Mouse (Mus musculus) granulocyte monocyte progenitor cell, adult 5-6 weeks (primary cell): ENCODE results near the gene Txndc15. TPM values are rescaled to one million over a fixed set of nuclear protein-coding genes. Genes with fewer than 3 reads are reported as not detected.

Experiments used
- ATAC-seq: replicated peaks from 2 replicates; pipeline ENCODE4 v1.8.0; 2016; ENCODE audit warnings: mild to moderate bottlenecking, moderate TSS enrichment, inconsistent platforms; ENCODE audit not compliant: poor library complexity, severe bottlenecking
- total RNA-seq, 2 experiments: library from RNA; stranded (forward) in 1 of 2; stranded (reverse) in 1 of 2; fragments of 200-712, 200-1000 nt in 1 of 2; fragments of >200 nt in 1 of 2; fragmentation: Nextera tagmentation in 1 of 2; gene quantifications; 2 replicates each; pipeline ENCODE4 v1.2.3; 2014 to 2017

Txndc15 gene
- total RNA-seq, 2 experiments from 2014 or later = 34.3 to 52.1 TPM

DNA sequence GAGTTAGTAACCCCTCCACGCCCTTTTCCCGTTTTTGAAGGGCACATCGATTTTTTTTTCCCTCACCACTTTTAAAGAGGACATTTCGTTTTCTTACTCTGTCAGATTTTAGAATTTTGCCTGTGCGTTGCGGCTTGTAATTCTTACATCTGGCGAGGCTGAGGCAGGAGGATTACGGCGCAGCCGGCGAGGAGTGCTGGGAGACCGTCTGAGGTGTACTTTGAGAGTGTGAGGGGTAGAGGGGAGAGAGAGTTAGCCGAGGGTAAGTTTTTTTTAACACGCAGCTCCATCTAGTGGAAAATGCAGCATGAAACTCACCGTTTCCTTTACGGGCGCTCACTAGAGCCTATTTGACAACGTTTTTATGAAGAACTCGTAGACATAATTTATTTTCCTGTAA is 13.4 kb downstream of the Txndc15 start:
- ATAC-seq = peak; percentile 78

GRCm38 (mm10) chr13:55730716-55731115 is 16.3 kb downstream of the Txndc15 start:
- ATAC-seq = no peak

GRCm38 (mm10) chr13:55732121-55732520 is 17.7 kb downstream of the Txndc15 start:
- 0 out of 2 replicates have a peak, but pooled peaks have one; percentile 17 for ATAC-seq

DNA sequence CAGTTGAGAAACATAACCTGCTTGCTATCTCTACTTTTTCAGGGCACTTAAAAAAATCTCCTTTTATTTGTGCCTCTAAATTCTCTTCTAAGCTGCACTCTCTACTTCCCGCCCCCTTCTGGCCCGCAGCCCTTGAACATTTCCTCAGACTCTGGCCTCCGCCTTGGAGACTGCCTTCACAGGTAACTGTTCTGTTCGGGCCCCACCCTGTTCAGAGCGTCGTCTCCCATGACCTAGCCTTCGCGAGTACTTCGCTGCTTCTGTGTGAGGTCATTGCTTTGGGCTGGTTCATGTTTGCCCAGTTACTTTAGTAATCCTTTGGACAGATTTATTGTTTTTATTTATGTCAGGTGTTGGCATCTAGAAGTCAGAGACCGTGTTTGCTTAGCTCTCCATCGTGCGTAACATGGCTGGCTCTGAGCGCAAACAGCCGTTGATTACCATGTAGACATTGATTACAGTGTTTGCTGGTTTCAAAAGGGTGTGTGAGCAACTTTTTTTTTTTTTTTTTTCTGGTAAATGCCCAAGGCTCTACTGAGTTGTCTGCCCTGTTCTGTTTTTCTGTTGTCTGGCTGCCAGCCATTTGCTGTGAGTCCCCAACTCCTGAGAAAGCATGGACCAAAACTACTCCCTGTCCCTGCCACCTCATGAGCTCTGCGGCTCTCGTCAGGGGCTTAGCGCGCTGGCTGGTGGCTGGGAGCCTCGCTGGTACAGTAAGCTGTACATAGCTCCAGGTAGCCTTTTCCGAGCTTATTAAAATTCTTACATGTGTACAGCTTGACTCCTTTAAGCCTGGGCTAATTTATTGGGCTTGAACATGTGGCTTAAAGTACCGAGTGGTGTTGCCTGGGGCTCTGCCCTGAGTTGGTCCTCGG is 19.4 kb downstream of the Txndc15 start:
- ATAC-seq = no peak

DNA sequence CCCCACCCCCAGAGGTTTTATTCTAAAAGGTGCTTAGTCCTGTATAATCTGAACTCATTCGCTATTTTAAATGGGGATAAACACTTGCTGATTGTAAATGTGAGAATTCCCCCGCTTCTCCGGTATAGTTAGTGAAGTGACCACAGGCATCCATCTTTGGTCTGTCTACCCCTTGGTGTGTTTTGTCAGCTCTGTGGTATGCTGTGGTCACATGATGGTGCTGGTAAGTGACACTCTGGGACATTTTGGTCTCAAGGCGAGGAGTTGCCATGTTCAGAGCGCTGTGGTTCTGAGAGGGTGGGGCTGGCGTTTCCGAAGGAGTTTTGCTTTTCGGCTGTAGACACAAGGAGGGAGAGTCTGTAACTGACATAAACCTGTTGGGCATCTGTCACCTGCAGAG is 23.4 kb downstream of the Txndc15 start:
- no peak for ATAC-seq

DNA sequence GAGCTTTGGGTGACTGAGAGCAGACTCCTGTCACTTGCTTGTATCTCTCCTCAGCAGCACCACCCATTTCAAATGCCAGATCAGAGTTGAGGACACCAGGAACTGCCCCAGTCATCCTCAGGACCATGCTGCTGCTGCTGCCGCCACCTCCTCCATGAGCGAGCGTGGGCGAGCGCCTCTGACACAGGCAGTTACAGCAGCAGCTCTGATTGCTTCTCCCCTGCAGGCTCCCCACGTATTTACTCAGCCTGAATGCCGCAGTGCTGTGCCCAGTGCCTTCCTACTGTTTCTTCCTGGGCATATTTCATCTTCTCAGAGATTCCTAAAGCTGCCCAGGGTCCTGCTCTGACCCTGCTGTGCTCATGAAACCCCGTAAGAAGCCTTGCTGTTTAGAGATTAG is 27.9 kb downstream of the Txndc15 start:
- ATAC-seq = no peak

- ATAC-seq = peak; percentile 61
Measured at GRCm38 (mm10) chr13:55754380-55754779, 39.9 kb downstream of the Txndc15 start.

DNA sequence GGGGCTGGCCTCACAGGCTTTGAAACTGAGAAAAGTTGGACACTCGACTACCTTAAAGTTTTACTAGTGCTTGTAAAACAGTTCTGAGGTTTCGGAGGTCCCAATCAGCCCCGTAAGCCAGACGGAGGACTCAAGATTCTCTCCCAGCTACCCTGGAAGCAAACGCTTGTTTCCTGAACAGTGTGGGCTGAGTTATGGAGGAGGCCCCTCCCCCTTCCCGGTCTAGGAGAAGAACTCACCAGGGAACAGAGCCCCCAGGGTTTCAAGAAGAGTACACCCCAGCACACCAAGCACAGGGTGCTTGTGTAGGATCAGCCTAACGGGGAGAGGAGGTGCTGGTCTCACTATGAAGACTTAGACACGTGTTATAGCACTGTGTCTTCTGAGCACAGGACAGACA is 42.3 kb downstream of the Txndc15 start:
- no peak for ATAC-seq

- ATAC-seq = 0 out of 2 replicates have a peak, but pooled peaks have one; percentile 40
Measured at GRCm38 (mm10) chr13:55757645-55758044, 43.2 kb downstream of the Txndc15 start.

DNA sequence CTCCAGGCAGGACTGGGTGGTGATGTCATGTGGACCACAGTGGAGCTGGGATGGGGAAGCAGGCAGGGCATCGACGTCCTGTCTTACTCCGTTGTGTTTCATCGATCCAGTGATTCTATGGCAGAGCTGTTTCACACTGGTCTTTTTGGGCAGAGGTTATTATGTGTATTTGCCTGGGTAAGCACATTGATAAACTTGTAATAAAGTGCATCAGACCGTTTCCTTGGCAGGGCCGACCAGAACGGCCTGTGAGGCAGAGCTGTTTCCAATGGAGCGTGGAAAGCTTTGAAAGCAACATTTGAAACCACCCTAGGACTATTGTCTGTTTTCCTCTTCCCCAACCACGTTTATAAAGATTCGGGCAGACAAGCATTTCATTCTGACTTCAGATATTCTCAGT is 46.1 kb downstream of the Txndc15 start:
- no peak for ATAC-seq

DNA sequence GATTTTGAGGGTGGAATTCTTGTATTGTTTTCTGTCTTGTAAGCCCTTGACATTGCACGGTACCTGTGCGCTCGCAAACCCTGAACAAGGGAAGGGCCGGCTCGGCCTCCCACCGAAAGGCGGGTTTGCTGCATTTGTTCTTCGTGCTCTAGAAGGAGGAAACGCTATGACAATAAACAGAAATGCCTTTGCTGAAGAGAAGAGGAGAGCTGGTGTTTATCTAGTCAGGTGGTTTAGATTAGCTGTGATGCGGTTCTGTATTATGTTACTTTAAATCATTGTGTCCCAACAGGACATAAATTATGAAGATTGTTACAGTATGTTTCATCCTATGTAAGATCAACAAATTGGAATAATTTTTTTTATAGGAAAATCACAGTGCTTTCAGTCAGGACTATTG is 47.0 kb downstream of the Txndc15 start:
- no peak for ATAC-seq

- no peak for ATAC-seq
Measured at GRCm38 (mm10) chr13:55774352-55774751, 59.9 kb downstream of the Txndc15 start.

GRCm38 (mm10) chr13:55775056-55775455 is 60.6 kb downstream of the Txndc15 start:
- no peak for ATAC-seq

Other genes starting within 250 kb of the Txndc15 start
- gene Dbn1, start 226.5 kb upstream of the Txndc15 start, total RNA-seq (2014; fragmentation: Nextera tagmentation) = 0.19 and 1.4 TPM in 2 replicates
- 1.6 and 1.9 TPM in 2 replicates for gene Dbn1, start 226.5 kb upstream of the Txndc15 start, total RNA-seq (2017)
- gene Pdlim7, start 201.0 kb upstream of the Txndc15 start, total RNA-seq (2014; fragmentation: Nextera tagmentation) = 10.2 and 23.3 TPM in 2 replicates
- 4.1 and 5.7 TPM in 2 replicates for gene Pdlim7, start 201.0 kb upstream of the Txndc15 start, total RNA-seq (2017)
- 26.2 and 59.4 TPM in 2 replicates for gene Dok3, start 185.4 kb upstream of the Txndc15 start, total RNA-seq (2014; fragmentation: Nextera tagmentation)
- 32.7 and 40.6 TPM in 2 replicates for gene Dok3, start 185.4 kb upstream of the Txndc15 start, total RNA-seq (2017)
- 54.4 and 69.5 TPM in 2 replicates for gene Ddx41, start 178.0 kb upstream of the Txndc15 start, total RNA-seq (2014; fragmentation: Nextera tagmentation)
- gene Ddx41, start 178.0 kb upstream of the Txndc15 start, total RNA-seq (2017) = 73.7 and 81.8 TPM in 2 replicates
- 36.0 and 59.5 TPM in 2 replicates for gene Fam193b, start 143.5 kb upstream of the Txndc15 start, total RNA-seq (2014; fragmentation: Nextera tagmentation)
- gene Fam193b, start 143.5 kb upstream of the Txndc15 start, total RNA-seq (2017) = 28.4 and 31.9 TPM in 2 replicates
- gene Tmed9, start 140.9 kb upstream of the Txndc15 start, total RNA-seq (2014; fragmentation: Nextera tagmentation) = 117 and 127 TPM in 2 replicates
- gene Tmed9, start 140.9 kb upstream of the Txndc15 start, total RNA-seq (2017) = 229 and 241 TPM in 2 replicates
- gene B4galt7, start 114.8 kb upstream of the Txndc15 start, total RNA-seq (2014; fragmentation: Nextera tagmentation) = 10.8 and 15.3 TPM in 2 replicates
- 14.0 and 18.1 TPM in 2 replicates for gene B4galt7, start 114.8 kb upstream of the Txndc15 start, total RNA-seq (2017)
- gene Caml, start 91.6 kb upstream of the Txndc15 start, total RNA-seq (2014; fragmentation: Nextera tagmentation) = 33.9 and 46.9 TPM in 2 replicates
- 33.0 and 49.9 TPM in 2 replicates for gene Caml, start 91.6 kb upstream of the Txndc15 start, total RNA-seq (2017)
- gene Ddx46, start 79.6 kb upstream of the Txndc15 start, total RNA-seq (2014; fragmentation: Nextera tagmentation) = 57.5 and 73.9 TPM in 2 replicates
- 113 and 128 TPM in 2 replicates for gene Ddx46, start 79.6 kb upstream of the Txndc15 start, total RNA-seq (2017)
- 49.1 and 59.0 TPM in 2 replicates for gene B230219D22Rik, start 21.5 kb upstream of the Txndc15 start, total RNA-seq (2014; fragmentation: Nextera tagmentation)
- gene B230219D22Rik, start 21.5 kb upstream of the Txndc15 start, total RNA-seq (2017) = 31.0 and 39.0 TPM in 2 replicates
- 47.4 and 48.2 TPM in 2 replicates for gene Pcbd2, start 12.7 kb downstream of the Txndc15 start, total RNA-seq (2014; fragmentation: Nextera tagmentation)
- gene Pcbd2, start 12.7 kb downstream of the Txndc15 start, total RNA-seq (2017) = 6.9 and 30.3 TPM in 2 replicates
- gene Catsper3, start 69.9 kb downstream of the Txndc15 start, total RNA-seq (2014; fragmentation: Nextera tagmentation) = not detected in 2 replicates
- not detected in 2 replicates for gene Catsper3, start 69.9 kb downstream of the Txndc15 start, total RNA-seq (2017)
- gene Pitx1, start 121.5 kb downstream of the Txndc15 start, total RNA-seq (2014; fragmentation: Nextera tagmentation) = not detected in 2 replicates
- gene Pitx1, start 121.5 kb downstream of the Txndc15 start, total RNA-seq (2017) = not detected in 2 replicates